Mouse (Mus musculus) hindbrain, embryonic 13.5 days (tissue): ENCODE measurements at regions not wholly inside any gene's neighbourhood (a gene's known extent, or its start where the extent isn't known, plus 50 kb on each side); places are given as distances from the start of the nearest gene placed in this dataset.

Experiments
- ATAC-seq: fragments of 200-750 bp; cut with Nextera tagmentation; 2 replicates; pipeline ENCODE4 v1.8.0; 2017; ENCODE audit warnings: moderate TSS enrichment; ENCODE audit not compliant: low FRiP score
- H3K27ac ChIP-seq: fragments of 300-500 bp; sonication (generic); 2 replicates; pipeline ENCODE4 v1.5.1; 2015; ENCODE audit warnings: inconsistent platforms, mild to moderate bottlenecking, moderate library complexity
- H3K27me3 ChIP-seq: fragments of 300-500 bp; sonication (generic); 2 replicates; pipeline ENCODE4 v1.6.1; 2015; ENCODE audit warnings: mild to moderate bottlenecking, inconsistent platforms
- H3K36me3 ChIP-seq: fragments of 300-500 bp; sonication (generic); 2 replicates; pipeline ENCODE4 v1.6.1; 2015; ENCODE audit warnings: mild to moderate bottlenecking, inconsistent platforms
- H3K4me1 ChIP-seq: fragments of 300-500 bp; sonication (generic); replicated peaks from 2 replicates; pipeline ENCODE4 v1.6.1; 2015; ENCODE audit warnings: inconsistent platforms
- H3K4me2 ChIP-seq: fragments of 300-500 bp; sonication (generic); 2 replicates; pipeline ENCODE4 v1.6.1; 2015; ENCODE audit warnings: inconsistent platforms, mild to moderate bottlenecking, moderate library complexity
- H3K4me3 ChIP-seq: fragments of 300-500 bp; sonication (generic); 2 replicates; pipeline ENCODE4 v1.5.1; 2015; ENCODE audit warnings: mild to moderate bottlenecking, inconsistent platforms
- H3K9ac ChIP-seq: fragments of 300-500 bp; sonication (generic); 2 replicates; pipeline ENCODE4 v1.6.1; 2015; ENCODE audit warnings: mild to moderate bottlenecking, inconsistent platforms
- H3K9me3 ChIP-seq: fragments of 300-500 bp; sonication (generic); 2 replicates; pipeline ENCODE4 v1.6.1; 2016; ENCODE audit warnings: inconsistent platforms
- WGBS: fragments of 180-500 bp; shearing (Covaris S2); methylation state at CpG from one replicate; pipeline ENCODE4 v1.1.7; 2015; 5-methylcytosine and 5-hydroxymethylcytosine counted together

- Histone ChIP-seq H3K4me1 (no peaks in the 10 kb centered on the region), H3K27ac (no peak overlapping the region), H3K36me3 (no peaks in the 10 kb centered on the region), H3K4me2 (no peak overlapping the region), H3K9ac (no peak overlapping the region), H3K9me3 (no peaks in the 10 kb centered on the region), H3K27me3 (no peaks in the 10 kb centered on the region), H3K4me3 (no peak overlapping the region)
- 37% methylated on average over 3 of the region's 3 CpGs for WGBS
- ATAC-seq: no peak
Observed at GRCm38 (mm10) chr15:65347277-65347676, 332.6 kb upstream of the Gm21961 start.

GRCm38 (mm10) chr15:65342501-65342900 is 327.8 kb upstream of the Gm21961 start:
- 75% methylated on average over 2 of the region's 2 CpGs for WGBS
- H3K27ac ChIP-seq: no peak overlapping the region
- H3K27me3 ChIP-seq: no peaks in the 10 kb centered on the region
- no peak overlapping the region for H3K4me2 ChIP-seq
- H3K4me3 ChIP-seq: no peak overlapping the region
- H3K36me3 ChIP-seq: no peaks in the 10 kb centered on the region
- no peak for ATAC-seq
- no peaks in the 10 kb centered on the region for H3K4me1 ChIP-seq
- H3K9ac ChIP-seq: no peak overlapping the region
- H3K9me3 ChIP-seq: no peaks in the 10 kb centered on the region

GRCm38 (mm10) chr15:65334076-65334475 is 319.4 kb upstream of the Gm21961 start:
- WGBS: 91% methylated on average over 2 of the region's 2 CpGs
- Histone ChIP-seq H3K27me3 (no peaks in the 10 kb centered on the region), H3K9me3 (no peaks in the 10 kb centered on the region), H3K4me2 (no peak overlapping the region), H3K4me1 (no peaks in the 10 kb centered on the region), H3K4me3 (no peak overlapping the region), H3K9ac (no peak overlapping the region), H3K27ac (no peak overlapping the region), H3K36me3 (no peaks in the 10 kb centered on the region)
- ATAC-seq: no peak

- no peak for ATAC-seq
- H3K9me3 ChIP-seq: no peaks in the 10 kb centered on the region
- 53% methylated on average over 6 of the region's 6 CpGs for WGBS
Observed at GRCm38 (mm10) chr15:65308066-65308465, 293.4 kb upstream of the Gm21961 start.

GRCm38 (mm10) chr15:65258816-65259215 is 244.1 kb upstream of the Gm21961 start:
- Histone ChIP-seq H3K4me1 (no peaks in the 10 kb centered on the region), H3K36me3 (no peaks in the 10 kb centered on the region), H3K4me2 (no peak overlapping the region), H3K27ac (no peak overlapping the region), H3K27me3 (no peaks in the 10 kb centered on the region), H3K9ac (no peak overlapping the region), H3K9me3 (no peaks in the 10 kb centered on the region), H3K4me3 (no peak overlapping the region)
- ATAC-seq: no peak

More at GRCm38 (mm10) chr15:65308066-65308465, 293.4 kb upstream of the Gm21961 start:
- no peak overlapping the region for H3K9ac ChIP-seq
- H3K4me2 ChIP-seq: no peak overlapping the region
- no peaks in the 10 kb centered on the region for H3K36me3 ChIP-seq
- H3K4me3 ChIP-seq: no peak overlapping the region
- H3K27me3 ChIP-seq: no peaks in the 10 kb centered on the region
- no peaks in the 10 kb centered on the region; the same call in 1 of the 2 replicates for H3K4me1 ChIP-seq
- H3K27ac ChIP-seq: no peak overlapping the region

- Histone ChIP-seq H3K4me1 (no peaks in the 10 kb centered on the region), H3K9ac (no peak overlapping the region), H3K9me3 (no peaks in the 10 kb centered on the region), H3K4me3 (no peak overlapping the region), H3K27ac (no peak overlapping the region), H3K27me3 (no peaks in the 10 kb centered on the region), H3K4me2 (no peak overlapping the region), H3K36me3 (no peaks in the 10 kb centered on the region)
- ATAC-seq: no peak
Observed at GRCm38 (mm10) chr15:65222504-65222903, 207.8 kb upstream of the Gm21961 start.

DNA sequence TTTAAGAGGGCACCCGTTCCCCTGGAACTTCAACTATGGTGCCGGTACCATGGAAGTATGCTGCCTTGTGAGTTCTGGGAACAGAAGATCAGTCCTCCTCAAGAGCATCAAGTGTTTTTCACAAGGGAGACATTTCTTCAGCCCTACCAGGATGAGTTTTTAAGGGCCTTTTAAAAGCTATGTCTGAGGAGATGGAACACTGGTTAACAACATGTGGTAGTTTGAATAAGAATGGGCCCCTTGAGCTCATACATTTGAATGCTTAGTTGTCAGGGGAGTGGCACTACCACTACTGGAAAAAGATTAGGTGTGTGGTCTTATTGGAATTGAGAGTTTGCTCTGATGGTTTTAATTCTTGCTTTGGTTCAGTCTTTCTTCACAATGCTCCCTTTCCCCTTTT is 203.2 kb upstream of the Gm21961 start:
- no peaks in the 10 kb centered on the region for H3K4me1 ChIP-seq
- no peak overlapping the region for H3K4me2 ChIP-seq
- no peak overlapping the region for H3K9ac ChIP-seq
- ATAC-seq: no peak
- no peaks in the 10 kb centered on the region for H3K9me3 ChIP-seq
- no peak overlapping the region for H3K4me3 ChIP-seq
- no peak overlapping the region for H3K27ac ChIP-seq
- WGBS: 91% methylated on average over 2 of the region's 2 CpGs
- H3K36me3 ChIP-seq: no peaks in the 10 kb centered on the region
- no peaks in the 10 kb centered on the region for H3K27me3 ChIP-seq

DNA sequence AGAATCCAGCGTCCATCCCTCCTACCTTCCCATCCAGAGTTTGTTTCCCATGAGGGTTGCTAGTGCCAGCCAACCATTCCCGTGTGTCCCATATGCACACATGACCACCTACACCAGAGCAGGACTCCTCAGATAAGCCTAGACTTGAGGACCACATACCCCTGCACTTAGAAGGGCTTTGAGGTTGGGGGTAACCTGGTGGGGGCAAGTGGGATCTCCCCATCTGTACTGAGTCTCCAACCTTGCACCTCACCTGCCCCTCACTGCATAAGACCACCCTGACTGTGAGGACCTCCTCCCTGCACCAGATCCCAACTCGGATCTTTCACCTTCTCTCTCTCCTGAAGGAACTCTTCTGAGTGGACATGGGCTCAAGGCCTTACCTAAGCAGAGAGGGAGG is 181.6 kb upstream of the Gm21961 start:
- WGBS: 83% methylated on average over 3 of the region's 3 CpGs
- Histone ChIP-seq H3K9ac (no peak overlapping the region), H3K4me1 (no peaks in the 10 kb centered on the region), H3K9me3 (no peaks in the 10 kb centered on the region), H3K4me2 (no peak overlapping the region), H3K4me3 (no peak overlapping the region), H3K36me3 (no peaks in the 10 kb centered on the region), H3K27ac (no peak overlapping the region), H3K27me3 (no peaks in the 10 kb centered on the region)
- ATAC-seq: 0 out of 2 replicates have a peak, but pooled peaks have one; percentile 43

DNA sequence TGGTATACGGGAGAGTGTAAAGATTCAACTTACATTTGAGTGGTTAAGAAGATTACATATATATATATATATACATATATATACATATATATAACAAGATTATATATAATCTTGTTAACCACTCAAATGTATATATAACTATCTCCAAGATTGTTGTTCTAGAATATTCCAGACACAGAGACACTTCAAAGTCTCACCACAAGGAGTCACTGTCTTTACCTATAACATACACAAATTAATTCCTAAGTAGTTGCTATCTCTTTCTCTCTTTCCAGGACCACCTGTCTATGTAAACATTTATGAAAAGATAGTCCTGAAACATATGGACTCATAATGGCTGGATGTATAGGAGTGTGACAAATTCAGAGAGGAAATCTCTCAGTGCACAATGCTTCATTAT is 178.9 kb upstream of the Gm21961 start:
- H3K9me3 ChIP-seq: no peaks in the 10 kb centered on the region
- 100% methylated on average over 1 of the region's 1 CpGs for WGBS
- H3K4me3 ChIP-seq: no peak overlapping the region
- no peaks in the 10 kb centered on the region for H3K36me3 ChIP-seq
- no peak overlapping the region for H3K27ac ChIP-seq
- H3K4me2 ChIP-seq: no peak overlapping the region
- no peaks in the 10 kb centered on the region for H3K4me1 ChIP-seq
- no peak overlapping the region for H3K9ac ChIP-seq
- ATAC-seq: no peak
- no peaks in the 10 kb centered on the region for H3K27me3 ChIP-seq
